Mouse (Mus musculus): Measurements from ENCODE around the gene Olfr905. TPM values are rescaled to one million over a fixed set of nuclear protein-coding genes. Genes with fewer than 3 reads are reported as not detected.

The Olfr905 gene
- total RNA-seq (2021) = not detected
- long read RNA-seq, experiment 1 = 0 reads
- long read RNA-seq, experiment 2 = 0 reads

- no peak for DNase-seq
These were observed at the start of gene Olfr905 for GRCm38 (mm10) chr9:38470807-38471206. Gene Olfr905, plus strand, starts transcription at chr9:38471107.

- no peak for DNase-seq
These were observed 47.1 kb upstream of the Olfr905 start for GRCm38 (mm10) chr9:38423801-38424200.

- DNase-seq = no peak
These were observed 43.9 kb upstream of the Olfr905 start for GRCm38 (mm10) chr9:38427026-38427425.

- no peak for DNase-seq
These were observed 41.8 kb upstream of the Olfr905 start, which contains the start of gene Olfr901 for GRCm38 (mm10) chr9:38429155-38429554. Gene Olfr901, plus strand, starts transcription at chr9:38429455.

- no peak for DNase-seq
These were observed 23.6 kb upstream of the Olfr905 start, which contains the start of gene Olfr902 for GRCm38 (mm10) chr9:38447352-38447751. Gene Olfr902, plus strand, starts transcription at chr9:38447652.

- DNase-seq = no peak
These were observed 8.1 kb upstream of the Olfr905 start, which contains the start of gene Olfr904 for GRCm38 (mm10) chr9:38462844-38463243. Gene Olfr904, plus strand, starts transcription at chr9:38463144.

- no peak for DNase-seq
These were observed 15.9 kb downstream of the Olfr905 start, which contains the start of gene Olfr906 for GRCm38 (mm10) chr9:38486785-38487184. Gene Olfr906, plus strand, starts transcription at chr9:38487085.

- no peak for DNase-seq
These were observed 24.6 kb downstream of the Olfr905 start, which contains the start of gene Olfr907 for GRCm38 (mm10) chr9:38495501-38495900. Gene Olfr907, plus strand, starts transcription at chr9:38495801.

- DNase-seq = no peak
These were observed 41.4 kb downstream of the Olfr905 start for GRCm38 (mm10) chr9:38512353-38512752.

- no peak for DNase-seq
These were observed 50.4 kb downstream of the Olfr905 start, which contains the start of gene Olfr911-ps1 for GRCm38 (mm10) chr9:38521280-38521679. Gene Olfr911-ps1, plus strand, starts transcription at chr9:38521580.

Other genes starting within 250 kb of the Olfr905 start
- gene Olfr143, start 218.3 kb upstream of the Olfr905 start, total RNA-seq (2021) = not detected
- gene Olfr895, start 203.3 kb upstream of the Olfr905 start, total RNA-seq (2021) = not detected
- gene Olfr896-ps1, start 180.0 kb upstream of the Olfr905 start, total RNA-seq (2021) = not detected
- gene Olfr25, start 142.0 kb upstream of the Olfr905 start, total RNA-seq (2021) = not detected
- gene Olfr898, start 122.7 kb upstream of the Olfr905 start, total RNA-seq (2021) = not detected
- not detected for gene Olfr250, start 104.2 kb upstream of the Olfr905 start, total RNA-seq (2021)
- not detected for gene Olfr251, start 94.0 kb upstream of the Olfr905 start, total RNA-seq (2021)
- not detected for gene Olfr147, start 69.4 kb upstream of the Olfr905 start, total RNA-seq (2021)
- not detected for gene Olfr901, start 41.7 kb upstream of the Olfr905 start, total RNA-seq (2021)
- gene Olfr902, start 23.5 kb upstream of the Olfr905 start, total RNA-seq (2021) = not detected
- not detected for gene Olfr904, start 8.0 kb upstream of the Olfr905 start, total RNA-seq (2021)
- not detected for gene Olfr906, start 16.0 kb downstream of the Olfr905 start, total RNA-seq (2021)
- gene Olfr907, start 24.7 kb downstream of the Olfr905 start, total RNA-seq (2021) = not detected
- gene Olfr911-ps1, start 50.5 kb downstream of the Olfr905 start, total RNA-seq (2021) = not detected
- gene Olfr910, start 66.7 kb downstream of the Olfr905 start, total RNA-seq (2021) = not detected
- gene Olfr912, start 109.1 kb downstream of the Olfr905 start, total RNA-seq (2021) = not detected
- gene Olfr913, start 121.7 kb downstream of the Olfr905 start, total RNA-seq (2021) = not detected
- not detected for gene Olfr914, start 134.0 kb downstream of the Olfr905 start, total RNA-seq (2021)
- gene Olfr916, start 188.8 kb downstream of the Olfr905 start, total RNA-seq (2021) = not detected
- not detected for gene Olfr917, start 194.7 kb downstream of the Olfr905 start, total RNA-seq (2021)
- not detected for gene Olfr918, start 203.5 kb downstream of the Olfr905 start, total RNA-seq (2021)
- gene Olfr919, start 232.6 kb downstream of the Olfr905 start, total RNA-seq (2021) = not detected
- 10 to 100 TPM; 11.2 to 13.2 TPM for gene Vwa5a, start 247.2 kb downstream of the Olfr905 start, total RNA-seq (2021)